Mouse (Mus musculus) embryonic facial prominence, embryonic 14.5 days (tissue): Measurements from ENCODE around the gene Hras. TPM values are rescaled to one million over a fixed set of nuclear protein-coding genes. Genes with fewer than 3 reads are reported as not detected.

ENCODE experiments used
- ATAC-seq: fragments of 200-750 bp; cut with Nextera tagmentation; 2 replicates; pipeline ENCODE4 v1.8.0; 2017; ENCODE audit warnings: low read depth, moderate number of reproducible peaks, moderate TSS enrichment
- DNase-seq: peaks from one replicate; pipeline ENCODE4 v3.0.0-alpha.2; 2015; ENCODE audit warnings: low spot score
- H3K27ac ChIP-seq: fragments of 300-500 bp; sonication (generic); replicated peaks from 2 replicates; pipeline ENCODE4 v1.5.1; 2014; ENCODE audit warnings: low read depth, mild to moderate bottlenecking, low read length, moderate library complexity
- H3K27me3 ChIP-seq: fragments of 300-500 bp; sonication (generic); replicated peaks from 2 replicates; pipeline ENCODE4 v1.6.1; 2014; ENCODE audit warnings: low read length; ENCODE audit not compliant: control insufficient read depth, insufficient read depth
- H3K36me3 ChIP-seq: fragments of 300-500 bp; sonication (generic); 2 replicates; pipeline ENCODE4 v1.6.1; 2014; ENCODE audit warnings: low read length, mixed read lengths; ENCODE audit not compliant: control insufficient read depth, insufficient read depth
- H3K4me1 ChIP-seq: fragments of 300-500 bp; sonication (generic); 2 replicates; pipeline ENCODE4 v1.6.1; 2014; ENCODE audit warnings: antibody characterized with exemption, low read length; ENCODE audit not compliant: control insufficient read depth, insufficient read depth
- H3K4me2 ChIP-seq: fragments of 300-500 bp; sonication (generic); 2 replicates; pipeline ENCODE4 v1.6.1; 2014; ENCODE audit warnings: low read depth, mild to moderate bottlenecking, low read length, moderate library complexity, mixed read lengths
- H3K4me3 ChIP-seq: fragments of 300-500 bp; sonication (generic); 2 replicates; pipeline ENCODE4 v1.5.1; 2014; ENCODE audit warnings: low read depth, mild to moderate bottlenecking, low read length
- H3K9ac ChIP-seq: fragments of 300-500 bp; sonication (generic); 2 replicates; pipeline ENCODE4 v1.6.1; 2014; ENCODE audit warnings: low read depth, mild to moderate bottlenecking, low read length, moderate library complexity, mixed read lengths
- H3K9me3 ChIP-seq: fragments of 300-500 bp; sonication (generic); 2 replicates; pipeline ENCODE4 v1.6.1; 2016; ENCODE audit warnings: low read length; ENCODE audit not compliant: control insufficient read depth
- WGBS: fragments of 180-500 bp; shearing (Covaris S2); extraction: QIAGEN DNeasy Blood & Tissue Kit; methylation state at CpG from one replicate; pipeline ENCODE4 v1.1.7; 2014; 5-methylcytosine and 5-hydroxymethylcytosine counted together
- polyA plus RNA-seq: library from polyadenylated mRNA; unstranded; fragments of >200 nt; fragmentation: Nextera tagmentation; extraction: Ambion mirVana; gene quantifications from 2 replicates; pipeline ENCODE4 v1.2.1, GENCODE M21; 2014

Hras gene
- polyA plus RNA-seq, 1 experiment from 2014 or later = 142 TPM

DNA sequence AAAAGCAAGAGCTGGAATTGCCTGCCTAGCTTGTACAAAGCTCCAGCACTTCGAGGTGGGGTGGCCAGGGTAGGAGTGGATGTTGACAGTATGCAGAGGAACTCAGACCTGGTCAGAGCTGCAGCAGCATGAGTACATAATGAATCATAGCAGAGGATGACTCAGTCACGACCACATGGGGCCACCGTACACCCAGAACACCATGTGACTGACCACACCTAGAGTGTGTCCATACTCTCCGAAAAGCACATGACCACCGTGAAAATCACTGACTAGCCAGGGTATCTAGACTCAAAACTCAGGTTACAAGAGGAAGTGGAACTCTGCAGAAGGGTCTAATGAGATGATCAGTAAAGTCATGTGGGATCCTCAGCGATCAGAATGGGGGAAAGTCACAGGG, 29.0 kb downstream of the Hras start:
- Histone ChIP-seq H3K9me3 (no peaks in the 10 kb centered on the region), H3K4me2 (no peak overlapping the region), H3K36me3 (peaks cover 54% of the 10 kb centered on the region), H3K4me1 (peaks cover 14% of the 10 kb centered on the region), H3K4me3 (no peak overlapping the region), H3K27me3 (no peaks in the 10 kb centered on the region), H3K27ac (no peak overlapping the region), H3K9ac (no peak overlapping the region)
- 85% methylated on average over 6 of the region's 6 CpGs for WGBS
- no peak for ATAC-seq
- DNase-seq = no peak

DNA sequence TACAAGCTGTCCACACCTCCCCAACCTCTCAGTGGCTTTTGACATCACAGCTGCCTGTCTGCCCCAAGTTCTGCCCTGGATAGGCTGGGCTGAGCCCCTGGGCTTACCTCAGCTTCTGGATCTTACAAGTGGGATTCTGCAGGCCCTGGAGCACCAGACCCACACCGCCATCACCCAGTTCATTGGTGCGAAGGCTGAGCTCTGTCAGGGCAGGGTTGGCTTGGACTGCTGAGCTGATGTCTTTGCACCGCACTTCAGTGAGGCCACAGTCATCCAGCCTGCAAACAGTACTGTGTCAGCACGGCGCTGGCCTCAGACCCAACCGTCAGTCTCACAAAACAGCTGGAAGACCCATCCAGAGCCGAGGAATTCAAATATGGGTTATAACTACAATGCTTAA, 29.4 kb downstream of the Hras start:
- H3K27me3 ChIP-seq = no peaks in the 10 kb centered on the region
- ATAC-seq = no peak

GRCm38 (mm10) chr7:141155362-141155761, 38.4 kb downstream of the Hras start:
- no peaks in the 10 kb centered on the region for H3K9me3 ChIP-seq
- H3K9ac ChIP-seq = no peak overlapping the region
- H3K4me1 ChIP-seq = no peaks in the 10 kb centered on the region
- WGBS = 79% methylated on average over 7 of the region's 9 CpGs
- DNase-seq = no peak
- no peak overlapping the region for H3K4me3 ChIP-seq
- no peak overlapping the region for H3K4me2 ChIP-seq
- peaks cover 80% of the 10 kb centered on the region for H3K36me3 ChIP-seq
- no peak overlapping the region for H3K27ac ChIP-seq
- ATAC-seq = no peak
- no peaks in the 10 kb centered on the region for H3K27me3 ChIP-seq

More for the DNA sequence above, 29.4 kb downstream of the Hras start:
- H3K4me2 ChIP-seq = no peak overlapping the region
- peaks cover 14% of the 10 kb centered on the region for H3K4me1 ChIP-seq
- no peak overlapping the region for H3K9ac ChIP-seq
- no peak overlapping the region for H3K27ac ChIP-seq
- DNase-seq = no peak
- 94% methylated on average over 7 of the region's 7 CpGs for WGBS
- H3K9me3 ChIP-seq = no peaks in the 10 kb centered on the region
- H3K36me3 ChIP-seq = peaks cover 59% of the 10 kb centered on the region
- no peak overlapping the region for H3K4me3 ChIP-seq

DNA sequence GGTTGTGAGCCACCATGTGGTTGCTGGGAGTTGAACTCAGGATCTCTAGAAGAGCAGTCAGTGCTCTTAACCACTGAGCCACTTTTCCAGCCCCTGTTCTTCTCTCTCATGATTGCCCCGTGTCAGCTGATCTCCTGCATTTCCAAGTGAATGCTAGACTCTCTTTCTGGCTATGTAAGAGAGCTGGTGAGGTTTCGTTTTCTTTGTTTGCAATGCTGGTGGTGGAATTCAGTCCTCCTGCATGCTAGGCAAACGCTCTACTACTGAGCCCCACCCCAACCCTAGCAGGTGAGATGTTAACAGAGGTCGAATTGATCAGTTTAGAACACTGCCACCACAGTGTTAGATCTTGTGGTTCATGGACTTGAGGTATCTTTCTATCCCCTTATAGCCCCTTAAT, 45.2 kb downstream of the Hras start:
- Histone ChIP-seq H3K27ac (no peak overlapping the region), H3K9me3 (no peaks in the 10 kb centered on the region), H3K4me2 (no peak overlapping the region), H3K36me3 (peaks cover 57% of the 10 kb centered on the region), H3K4me3 (no peak overlapping the region), H3K27me3 (no peaks in the 10 kb centered on the region), H3K9ac (no peak overlapping the region), H3K4me1 (no peaks in the 10 kb centered on the region)
- ATAC-seq (no peak), DNase-seq (no peak)
- 80% methylated on average over 4 of the region's 4 CpGs for WGBS

- no peak for DNase-seq
- H3K9me3 ChIP-seq = no peaks in the 10 kb centered on the region
- 75% methylated on average over 6 of the region's 6 CpGs for WGBS
- H3K4me3 ChIP-seq = no peak overlapping the region
- ATAC-seq = no peak
- H3K36me3 ChIP-seq = peaks cover 57% of the 10 kb centered on the region
- H3K4me2 ChIP-seq = no peak overlapping the region
- no peak overlapping the region for H3K27ac ChIP-seq
- H3K4me1 ChIP-seq = no peaks in the 10 kb centered on the region
- no peak overlapping the region for H3K9ac ChIP-seq
- no peaks in the 10 kb centered on the region for H3K27me3 ChIP-seq
Observed at GRCm38 (mm10) chr7:141147044-141147443, 46.8 kb downstream of the Hras start.

- H3K9me3 ChIP-seq = no peaks in the 10 kb centered on the region
- H3K4me3 ChIP-seq = no peak overlapping the region
- ATAC-seq = no peak
- H3K36me3 ChIP-seq = peaks cover 54% of the 10 kb centered on the region
- H3K27ac ChIP-seq = no peak overlapping the region
- no peak overlapping the region for H3K9ac ChIP-seq
- WGBS = 95% methylated on average over 12 of the region's 12 CpGs
- no peak overlapping the region for H3K4me2 ChIP-seq
- DNase-seq = no peak
- no peaks in the 10 kb centered on the region for H3K27me3 ChIP-seq
- no peaks in the 10 kb centered on the region for H3K4me1 ChIP-seq
Observed at GRCm38 (mm10) chr7:141146043-141146595, 47.7 kb downstream of the Hras start.

- no peaks in the 10 kb centered on the region for H3K27me3 ChIP-seq
- DNase-seq = no peak
- no peak overlapping the region for H3K9ac ChIP-seq
- ATAC-seq = no peak
- WGBS = 76% methylated on average over 1 of the region's 1 CpGs
- H3K4me1 ChIP-seq = no peaks in the 10 kb centered on the region
- H3K4me2 ChIP-seq = no peak overlapping the region
- H3K36me3 ChIP-seq = peaks cover 49% of the 10 kb centered on the region
- H3K4me3 ChIP-seq = no peak overlapping the region
- no peaks in the 10 kb centered on the region for H3K9me3 ChIP-seq
- H3K27ac ChIP-seq = no peak overlapping the region
Observed at GRCm38 (mm10) chr7:141145403-141145802, 48.4 kb downstream of the Hras start.

DNA sequence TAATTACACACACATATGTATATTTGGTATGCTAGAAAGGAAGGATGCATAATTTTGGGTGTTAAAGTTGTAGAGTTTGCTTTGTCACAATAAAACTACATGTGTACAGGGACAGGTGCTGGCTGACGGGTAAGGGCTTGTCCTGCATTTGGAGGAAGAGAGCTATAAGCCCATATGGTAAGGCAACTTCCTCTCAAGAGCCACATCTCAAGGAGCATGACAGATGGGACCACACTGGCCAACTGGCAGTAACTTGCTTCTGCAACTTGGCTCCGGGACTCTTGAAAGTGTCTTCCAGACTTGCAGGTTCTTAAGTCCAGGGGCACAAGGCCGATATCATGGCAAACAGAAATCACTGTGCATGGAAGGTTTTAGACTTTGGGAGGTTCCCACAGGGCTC, 49.2 kb downstream of the Hras start:
- DNase-seq = no peak
- WGBS = 90% methylated on average over 3 of the region's 3 CpGs
- Histone ChIP-seq H3K4me3 (no peak overlapping the region), H3K27ac (no peak overlapping the region), H3K27me3 (no peaks in the 10 kb centered on the region), H3K4me2 (no peak overlapping the region), H3K9ac (no peak overlapping the region), H3K9me3 (no peaks in the 10 kb centered on the region), H3K36me3 (peaks cover 56% of the 10 kb centered on the region), H3K4me1 (no peaks in the 10 kb centered on the region)
- no peak for ATAC-seq

GRCm38 (mm10) chr7:141143861-141144260, 49.9 kb downstream of the Hras start:
- no peaks in the 10 kb centered on the region for H3K4me1 ChIP-seq
- H3K4me3 ChIP-seq = no peak overlapping the region
- H3K4me2 ChIP-seq = no peak overlapping the region
- DNase-seq (no peak), ATAC-seq (no peak)
- no peak overlapping the region for H3K9ac ChIP-seq
- no peaks in the 10 kb centered on the region for H3K9me3 ChIP-seq
- 83% methylated on average over 2 of the region's 2 CpGs for WGBS
- H3K27ac ChIP-seq = no peak overlapping the region
- peaks cover 62% of the 10 kb centered on the region for H3K36me3 ChIP-seq
- no peaks in the 10 kb centered on the region for H3K27me3 ChIP-seq
